Mouse (Mus musculus) ZHBTc4 (cell line): ENCODE measurements around the gene Tbc1d5.

Source experiments
- DNase-seq: peaks from one replicate; pipeline ENCODE4 v3.0.0-alpha.2; 2011; ENCODE audit warnings: low read depth, low spot score

The Tbc1d5 gene

GRCm38 (mm10) chr17:50879910-50880309 is 299.2 kb downstream of the Tbc1d5 start:
- DNase-seq: no peak

- no peak for DNase-seq
Measured at GRCm38 (mm10) chr17:50876451-50876850, 302.7 kb downstream of the Tbc1d5 start.

- DNase-seq: no peak
Measured at GRCm38 (mm10) chr17:50874067-50874466, 305.1 kb downstream of the Tbc1d5 start.

- DNase-seq: no peak
Measured at GRCm38 (mm10) chr17:50872600-50872999, 306.6 kb downstream of the Tbc1d5 start.

- DNase-seq: no peak
Measured at GRCm38 (mm10) chr17:50867297-50867696, 311.9 kb downstream of the Tbc1d5 start.

- DNase-seq: no peak
Measured at GRCm38 (mm10) chr17:50864781-50865180, 314.4 kb downstream of the Tbc1d5 start.

GRCm38 (mm10) chr17:50853220-50853619 is 325.9 kb downstream of the Tbc1d5 start:
- DNase-seq: no peak

- DNase-seq: no peak
Measured at GRCm38 (mm10) chr17:50851382-50851781, 327.8 kb downstream of the Tbc1d5 start.

- DNase-seq: no peak
Measured at GRCm38 (mm10) chr17:50814089-50814488, 365.1 kb downstream of the Tbc1d5 start.

- no peak for DNase-seq
Measured at GRCm38 (mm10) chr17:50813580-50813979, 365.6 kb downstream of the Tbc1d5 start.

GRCm38 (mm10) chr17:50805631-50806030 is 373.5 kb downstream of the Tbc1d5 start:
- no peak for DNase-seq

- DNase-seq: no peak
Measured at GRCm38 (mm10) chr17:50803234-50803633, 375.9 kb downstream of the Tbc1d5 start.

GRCm38 (mm10) chr17:50802380-50802779 is 376.8 kb downstream of the Tbc1d5 start:
- DNase-seq: no peak

- DNase-seq: peak; percentile 75
Measured at GRCm38 (mm10) chr17:50795445-50796095, 383.6 kb downstream of the Tbc1d5 start.

GRCm38 (mm10) chr17:50791671-50792070 is 387.5 kb downstream of the Tbc1d5 start:
- DNase-seq: no peak

- no peak for DNase-seq
Measured at GRCm38 (mm10) chr17:50788835-50789234, 390.3 kb downstream of the Tbc1d5 start.

GRCm38 (mm10) chr17:50775247-50775646 is 403.9 kb downstream of the Tbc1d5 start:
- DNase-seq: no peak

- DNase-seq: no peak
Measured at GRCm38 (mm10) chr17:50764387-50764786, 414.8 kb downstream of the Tbc1d5 start.

- no peak for DNase-seq
Measured at GRCm38 (mm10) chr17:50763407-50763806, 415.7 kb downstream of the Tbc1d5 start.

GRCm38 (mm10) chr17:50762231-50762630 is 416.9 kb downstream of the Tbc1d5 start:
- peak; percentile 9 for DNase-seq

- peak; percentile 61 for DNase-seq
Measured at GRCm38 (mm10) chr17:50761082-50761481, 418.1 kb downstream of the Tbc1d5 start.

GRCm38 (mm10) chr17:50753356-50754138 is 425.6 kb downstream of the Tbc1d5 start:
- DNase-seq: no peak

GRCm38 (mm10) chr17:50752753-50753152 is 426.4 kb downstream of the Tbc1d5 start:
- no peak for DNase-seq
